Mouse (Mus musculus) layer of hippocampus, adult 2 months (tissue): ENCODE results near the gene Fas. TPM values are rescaled to one million over a fixed set of nuclear protein-coding genes. Genes with fewer than 3 reads are reported as not detected.

ENCODE experiments used
- DNase-seq, 2 experiments: peaks; one replicate each; pipeline ENCODE4 v3.0.0; 2022; ENCODE audit warnings: low spot score in 2 of 2
- H3K27ac ChIP-seq: fragments of 200-600 bp; 2 replicates; pipeline ENCODE4 v1.8.1; 2022
- H3K4me3 ChIP-seq: fragments of 200-600 bp; 2 replicates; pipeline ENCODE4 v1.8.1; 2022; ENCODE audit warnings: mild to moderate bottlenecking
- CTCF ChIP-seq: fragments of 200-600 bp; conservative IDR thresholded peaks from 2 replicates; pipeline ENCODE4 v1.8.1; 2022; ENCODE audit warnings: antibody characterized with exemption, mild to moderate bottlenecking, moderate library complexity
- total RNA-seq, 2 experiments: library from RNA; stranded (reverse); gene quantifications; 2 replicates each; pipeline ENCODE4 v1.2.3; 2021

Fas gene
- total RNA-seq, 2 experiments from 2014 or later, result 1.5 to 2.9 TPM

GRCm38 (mm10) chr19:34334300-34334699 is 43.8 kb downstream of the Fas start:
- peak; percentile 52 to 75 for DNase-seq

GRCm38 (mm10) chr19:34344702-34345101 is 54.2 kb downstream of the Fas start:
- no peak for TF ChIP-seq CTCF
- Histone ChIP-seq H3K4me3 (no peak overlapping the region), H3K27ac (no peak overlapping the region)
- DNase-seq, result no peak

More at GRCm38 (mm10) chr19:34334300-34334699, 43.8 kb downstream of the Fas start:
- Histone ChIP-seq H3K27ac (no peak overlapping the region), H3K4me3 (no peak overlapping the region)
- peak; percentile 94 for TF ChIP-seq CTCF

DNA sequence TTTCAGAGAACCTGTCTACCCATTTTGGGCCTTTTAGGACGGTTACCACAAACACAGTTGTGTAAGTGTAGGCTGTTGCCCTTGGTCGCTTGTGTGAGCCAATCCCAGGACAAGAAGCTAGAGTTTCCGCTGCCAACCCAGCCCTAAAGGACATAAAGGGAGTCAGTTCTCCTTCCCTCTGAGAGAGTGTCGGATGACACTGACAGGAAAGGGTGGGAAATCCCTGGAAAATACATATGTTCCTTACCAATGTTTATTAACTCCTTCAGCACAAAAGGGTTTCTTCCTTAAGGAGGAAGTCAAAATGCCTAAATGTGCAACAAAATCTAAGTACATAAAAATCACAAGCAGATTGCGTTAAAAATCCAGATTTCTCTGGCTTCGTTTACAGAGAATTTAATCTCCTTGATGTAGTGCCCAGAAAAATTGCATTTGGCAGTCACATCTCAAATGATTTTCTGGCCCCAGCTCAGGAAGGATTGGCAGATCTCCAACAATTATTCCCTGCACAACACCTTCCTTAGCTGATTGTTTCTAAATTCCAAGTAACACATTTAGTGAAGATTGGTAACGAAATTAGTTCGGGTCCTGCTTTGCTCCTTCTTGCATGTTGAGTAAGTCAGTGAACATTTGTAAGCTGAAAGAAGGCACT is 55.3 kb downstream of the Fas start:
- Histone ChIP-seq H3K4me3 (no peak overlapping the region), H3K27ac (peak overlapping the region; percentile 43)
- TF ChIP-seq CTCF, result no peak
- peak; percentile 22 to 32 for DNase-seq

- no peak for TF ChIP-seq CTCF
- Histone ChIP-seq H3K27ac (no peak overlapping the region), H3K4me3 (no peak overlapping the region)
- no peak for DNase-seq
Observed at GRCm38 (mm10) chr19:34353291-34353805, 62.9 kb downstream of the Fas start.

DNA sequence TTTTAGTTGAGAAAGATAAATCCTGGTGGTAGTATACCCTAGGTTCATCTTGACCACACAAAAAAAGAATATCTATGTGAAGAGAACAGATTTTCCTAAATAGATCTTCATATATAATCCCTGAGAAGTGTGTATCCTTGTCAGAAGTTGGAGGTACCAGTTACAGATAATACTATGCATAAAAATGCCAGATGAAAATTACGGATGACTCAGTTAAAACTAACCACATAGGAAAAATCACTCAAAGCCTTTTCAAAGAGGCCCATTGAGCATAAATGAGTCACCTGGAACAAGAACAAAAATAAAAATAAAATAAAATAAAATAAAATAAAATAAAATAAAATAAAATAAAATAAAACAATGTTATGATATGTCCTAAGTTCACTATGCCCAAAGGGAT is 72.2 kb downstream of the Fas start:
- TF ChIP-seq CTCF, result no peak
- Histone ChIP-seq H3K27ac (no peak overlapping the region), H3K4me3 (no peak overlapping the region)
- no peak for DNase-seq

DNA sequence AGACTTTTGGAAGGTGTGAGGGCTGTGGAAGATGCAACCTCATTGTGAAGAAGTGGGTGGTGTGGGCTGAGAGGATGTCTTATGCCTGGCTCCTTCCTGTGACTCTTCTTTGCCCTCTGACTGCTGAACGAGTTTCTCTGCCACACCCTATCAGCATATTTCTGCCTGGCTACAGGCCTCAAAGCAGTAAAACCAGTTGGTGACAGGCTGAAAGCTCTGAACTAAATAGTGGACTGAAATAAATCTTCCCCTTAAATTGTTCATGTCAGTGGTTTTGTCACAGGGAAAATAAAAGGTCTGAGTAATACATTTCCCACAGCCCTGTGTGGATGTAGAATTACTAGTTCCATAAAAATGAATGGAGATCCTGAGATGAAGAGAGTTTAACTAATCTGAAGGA is 79.1 kb downstream of the Fas start:
- Histone ChIP-seq H3K27ac (no peak overlapping the region), H3K4me3 (no peak overlapping the region)
- no peak for TF ChIP-seq CTCF
- no peak for DNase-seq

- H3K27ac ChIP-seq, result no peak overlapping the region
- H3K4me3 ChIP-seq, result no peak overlapping the region
Observed at GRCm38 (mm10) chr19:34370397-34370796, 79.9 kb downstream of the Fas start.

More at GRCm38 (mm10) chr19:34370397-34370796, 79.9 kb downstream of the Fas start:
- TF ChIP-seq CTCF, result no peak
- no peak for DNase-seq

Other genes with a start within 250 kb of the Fas start
- gene Lipn, start 223.3 kb upstream of the Fas start, total RNA-seq, result not detected
- under 1 TPM in 1 of 2 experiments, not detected in 1; 0.12 TPM for gene Lipm, start 189.7 kb upstream of the Fas start, total RNA-seq
- gene Ankrd22, start 124.6 kb upstream of the Fas start, total RNA-seq, result not detected
- 10 to 100 TPM; 20.0 to 21.1 TPM for gene Stambpl1, start 98.4 kb upstream of the Fas start, total RNA-seq
- 10 to 100 TPM; 12.2 to 18.3 TPM for gene Acta2, start 35.1 kb upstream of the Fas start, total RNA-seq
- under 1 TPM in 1 of 2 experiments, not detected in 1; 0.25 TPM for gene Ch25h, start 184.5 kb downstream of the Fas start, total RNA-seq
- 10 to 100 TPM; 16.6 to 20.0 TPM for gene Lipa, start 236.8 kb downstream of the Fas start, total RNA-seq